Mouse (Mus musculus): Measurements from ENCODE around the gene Rpl38. TPM values are rescaled to one million over a fixed set of nuclear protein-coding genes. Genes with fewer than 3 reads are reported as not detected.

Rpl38 gene
- polyA plus RNA-seq (2012; rRNA removed): 481 and 516 TPM in 2 replicates

- Histone ChIP-seq H3K36me3 (ENCODE audit: control insufficient read depth, insufficient read depth, low read length) (peaks cover 23% of the 10 kb centered on the region), H3K27ac (ENCODE audit: control insufficient read depth, insufficient read depth, low read length) (peak within 1 kb of the TSS; percentile 66), H3K27me3 (ENCODE audit: control insufficient read depth, insufficient read depth, low read length) (no peaks in the 10 kb centered on the region), H3K4me3 (ENCODE audit: control insufficient read depth, insufficient read depth, low read length) (peak within 1 kb of the TSS; percentile 89), H3K4me1 (replicated peaks; ENCODE audit: control insufficient read depth, insufficient read depth, low read length) (peaks cover 17% of the 10 kb centered on the region)
- peak; percentile 93 for DNase-seq
- TF ChIP-seq CTCF (IDR thresholded peaks at IDR 0.05; ENCODE audit: borderline replicate concordance, control insufficient read depth, extremely low read depth, insufficient read depth, low read length, poor library complexity): no peak
- peak; percentile 61; the same call in 1 of the 2 replicates for TF ChIP-seq POLR2A (IDR thresholded peaks at IDR 0.05; ENCODE audit: control insufficient read depth, extremely low read depth, insufficient read depth, low read length, poor library complexity)
- under 1% methylated on average over 18 of the region's 21 CpGs for WGBS
Observed at GRCm38 (mm10) chr11:114668301-114668710, at the start of gene Rpl38. Gene Rpl38 (plus strand): TSS chr11:114668524.

- Histone ChIP-seq H3K27ac (ENCODE audit: control insufficient read depth, insufficient read depth, low read length) (no peak overlapping the region), H3K36me3 (ENCODE audit: control insufficient read depth, insufficient read depth, low read length) (no peaks in the 10 kb centered on the region), H3K4me1 (replicated peaks; ENCODE audit: control insufficient read depth, insufficient read depth, low read length) (no peaks in the 10 kb centered on the region), H3K4me3 (ENCODE audit: control insufficient read depth, insufficient read depth, low read length) (no peak overlapping the region), H3K27me3 (ENCODE audit: control insufficient read depth, insufficient read depth, low read length) (no peaks in the 10 kb centered on the region)
- no peak for TF ChIP-seq POLR2A (IDR thresholded peaks at IDR 0.05; ENCODE audit: control insufficient read depth, extremely low read depth, insufficient read depth, low read length, poor library complexity)
- TF ChIP-seq CTCF (IDR thresholded peaks at IDR 0.05; ENCODE audit: borderline replicate concordance, control insufficient read depth, extremely low read depth, insufficient read depth, low read length, poor library complexity): no peak
- 78% methylated on average over 17 of the region's 17 CpGs for WGBS
- DNase-seq: no peak
Observed at GRCm38 (mm10) chr11:114618697-114619417, 49.5 kb upstream of the Rpl38 start.

- Histone ChIP-seq H3K27ac (ENCODE audit: control insufficient read depth, insufficient read depth, low read length) (no peak overlapping the region), H3K4me3 (ENCODE audit: control insufficient read depth, insufficient read depth, low read length) (no peak overlapping the region), H3K4me1 (replicated peaks; ENCODE audit: control insufficient read depth, insufficient read depth, low read length) (no peaks in the 10 kb centered on the region), H3K27me3 (ENCODE audit: control insufficient read depth, insufficient read depth, low read length) (no peaks in the 10 kb centered on the region), H3K36me3 (ENCODE audit: control insufficient read depth, insufficient read depth, low read length) (no peaks in the 10 kb centered on the region)
- no peak for DNase-seq
- 92% methylated on average over 13 of the region's 13 CpGs for WGBS
- TF ChIP-seq CTCF (IDR thresholded peaks at IDR 0.05; ENCODE audit: borderline replicate concordance, control insufficient read depth, extremely low read depth, insufficient read depth, low read length, poor library complexity): no peak
- TF ChIP-seq POLR2A (IDR thresholded peaks at IDR 0.05; ENCODE audit: control insufficient read depth, extremely low read depth, insufficient read depth, low read length, poor library complexity): no peak
Observed at GRCm38 (mm10) chr11:114626071-114626690, 42.1 kb upstream of the Rpl38 start.

GRCm38 (mm10) chr11:114627036-114627435 lies 41.3 kb upstream of the Rpl38 start:
- H3K4me3 ChIP-seq (ENCODE audit: control insufficient read depth, insufficient read depth, low read length): no peak overlapping the region
- no peak for TF ChIP-seq CTCF (IDR thresholded peaks at IDR 0.05; ENCODE audit: borderline replicate concordance, control insufficient read depth, extremely low read depth, insufficient read depth, low read length, poor library complexity)
- TF ChIP-seq POLR2A (IDR thresholded peaks at IDR 0.05; ENCODE audit: control insufficient read depth, extremely low read depth, insufficient read depth, low read length, poor library complexity): no peak
- 85% methylated on average over 5 of the region's 6 CpGs for whole genome bisulfite sequencing

GRCm38 (mm10) chr11:114628032-114628431 lies 40.3 kb upstream of the Rpl38 start:
- DNase-seq: peak; percentile 8
- Histone ChIP-seq H3K27me3 (ENCODE audit: control insufficient read depth, insufficient read depth, low read length) (no peaks in the 10 kb centered on the region), H3K4me1 (replicated peaks; ENCODE audit: control insufficient read depth, insufficient read depth, low read length) (no peaks in the 10 kb centered on the region), H3K27ac (ENCODE audit: control insufficient read depth, insufficient read depth, low read length) (no peak overlapping the region), H3K36me3 (ENCODE audit: control insufficient read depth, insufficient read depth, low read length) (no peaks in the 10 kb centered on the region), H3K4me3 (ENCODE audit: control insufficient read depth, insufficient read depth, low read length) (no peak overlapping the region)
- WGBS: 81% methylated on average over 12 of the region's 12 CpGs
- no peak for TF ChIP-seq CTCF (IDR thresholded peaks at IDR 0.05; ENCODE audit: borderline replicate concordance, control insufficient read depth, extremely low read depth, insufficient read depth, low read length, poor library complexity)
- no peak for TF ChIP-seq POLR2A (IDR thresholded peaks at IDR 0.05; ENCODE audit: control insufficient read depth, extremely low read depth, insufficient read depth, low read length, poor library complexity)

More at GRCm38 (mm10) chr11:114627036-114627435, 41.3 kb upstream of the Rpl38 start:
- DNase-seq: no peak
- Histone ChIP-seq H3K27me3 (ENCODE audit: control insufficient read depth, insufficient read depth, low read length) (no peaks in the 10 kb centered on the region), H3K27ac (ENCODE audit: control insufficient read depth, insufficient read depth, low read length) (no peak overlapping the region), H3K36me3 (ENCODE audit: control insufficient read depth, insufficient read depth, low read length) (no peaks in the 10 kb centered on the region), H3K4me1 (replicated peaks; ENCODE audit: control insufficient read depth, insufficient read depth, low read length) (no peaks in the 10 kb centered on the region)

GRCm38 (mm10) chr11:114630044-114630443 lies 38.3 kb upstream of the Rpl38 start:
- 87% methylated on average over 5 of the region's 5 CpGs for WGBS
- no peak overlapping the region for H3K4me3 ChIP-seq (ENCODE audit: control insufficient read depth, insufficient read depth, low read length)
- no peaks in the 10 kb centered on the region for H3K4me1 ChIP-seq (replicated peaks; ENCODE audit: control insufficient read depth, insufficient read depth, low read length)

More at GRCm38 (mm10) chr11:114630044-114630443, 38.3 kb upstream of the Rpl38 start:
- H3K36me3 ChIP-seq (ENCODE audit: control insufficient read depth, insufficient read depth, low read length): no peaks in the 10 kb centered on the region
- DNase-seq: no peak
- H3K27me3 ChIP-seq (ENCODE audit: control insufficient read depth, insufficient read depth, low read length): no peaks in the 10 kb centered on the region
- TF ChIP-seq POLR2A (IDR thresholded peaks at IDR 0.05; ENCODE audit: control insufficient read depth, extremely low read depth, insufficient read depth, low read length, poor library complexity) (no peak), CTCF (IDR thresholded peaks at IDR 0.05; ENCODE audit: borderline replicate concordance, control insufficient read depth, extremely low read depth, insufficient read depth, low read length, poor library complexity) (no peak)
- no peak overlapping the region for H3K27ac ChIP-seq (ENCODE audit: control insufficient read depth, insufficient read depth, low read length)

Data from thymus, adult 2 months (tissue).